Mouse (Mus musculus) liver, adult 2 months (tissue): ENCODE measurements at regions not wholly inside any gene's neighbourhood (a gene's known extent, or its start where the extent isn't known, plus 50 kb on each side); places are given as distances from the start of the nearest gene placed in this dataset.

Source experiments
- CTCF ChIP-seq: fragments of 200-500 bp; IDR thresholded peaks from 2 replicates; pipeline ENCODE4 v1.5.1; 2011; ENCODE audit warnings: low read depth, low read length, control low read depth
- POLR2A ChIP-seq: fragments of 200-500 bp; IDR thresholded peaks from 2 replicates; pipeline ENCODE4 v1.6.1; 2011; ENCODE audit warnings: low read length, control low read depth; ENCODE audit not compliant: insufficient read depth; ENCODE audit errors: extremely low read depth

DNA sequence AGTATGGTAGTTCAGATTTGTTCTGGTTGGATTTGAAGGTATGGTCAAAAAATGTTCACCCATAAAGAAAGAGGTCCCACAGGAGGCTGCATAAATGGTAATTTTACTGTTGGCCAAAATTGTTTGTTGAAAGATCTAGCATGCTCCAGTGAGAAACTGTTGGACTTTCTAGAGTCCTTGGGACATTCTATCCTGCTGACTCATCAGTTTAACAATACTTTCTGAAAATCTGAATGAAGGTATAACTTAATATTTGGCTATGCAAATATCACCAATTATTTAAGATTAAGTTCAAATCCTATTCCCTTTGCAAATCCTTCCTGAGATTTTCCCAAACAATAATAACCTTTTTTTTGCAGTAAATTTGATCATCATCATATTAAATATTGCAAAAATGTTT is 257.3 kb downstream of the Sim1 start:
- no peak for TF ChIP-seq CTCF
- no peak for TF ChIP-seq POLR2A
